Mouse (Mus musculus): ENCODE results near the gene Qpctl. TPM values are rescaled to one million over a fixed set of nuclear protein-coding genes. Genes with fewer than 3 reads are reported as not detected.
A peak's percentile ranks its signal among the peaks of the same experiment; 100 is the strongest.

The Qpctl gene
- total RNA-seq, 2 experiments from 2014 or later, result 14.8 to 16.3 TPM

- Histone ChIP-seq H3K4me3 (peak overlapping the region; percentile 70), H3K27ac (peak overlapping the region; percentile 98)
- DNase-seq (ENCODE audit: extremely low spot score in 1 of 2, low spot score in 2 of 2), result no peak
- TF ChIP-seq CTCF (IDR thresholded peaks at IDR 0.05), result no peak
- intact Hi-C loops (cut with DNase I), result loop anchor here (5.0 kb wide), 1 partner anchor 125 kb away; no protein-coding TSS in a partner anchor
Measured at GRCm38 (mm10) chr7:19177216-19177615, 28.1 kb upstream of the Qpctl start.

- TF ChIP-seq CTCF (IDR thresholded peaks at IDR 0.05), result no peak
- intact Hi-C loops (cut with DNase I), result loop anchor here (5.0 kb wide), 1 partner anchor 126 kb away; no protein-coding TSS in a partner anchor
- no peak for DNase-seq (ENCODE audit: extremely low spot score in 1 of 2, low spot score in 2 of 2)
- Histone ChIP-seq H3K4me3 (peak overlapping the region; percentile 70), H3K27ac (peak overlapping the region; percentile 98)
Measured at GRCm38 (mm10) chr7:19176516-19176947, 27.4 kb upstream of the Qpctl start.

- DNase-seq (ENCODE audit: extremely low spot score in 1 of 2, low spot score in 2 of 2), result peak; percentile 78 to 82
- TF ChIP-seq CTCF (IDR thresholded peaks at IDR 0.05), result no peak
- Histone ChIP-seq H3K27ac (peak within 1 kb of the TSS; percentile 98), H3K4me3 (peak within 1 kb of the TSS; percentile 70)
- intact Hi-C loops (cut with DNase I), result loop anchor here (5.0 kb wide), 1 partner anchor 126 kb away; no protein-coding TSS in a partner anchor
Measured at GRCm38 (mm10) chr7:19175708-19176515, 26.8 kb upstream of the Qpctl start, which contains the start of gene Eml2. TSS of gene Eml2 (plus strand) at chr7:19176421.

GRCm38 (mm10) chr7:19172874-19173273, 23.8 kb upstream of the Qpctl start:
- DNase-seq (ENCODE audit: extremely low spot score in 1 of 2, low spot score in 2 of 2), result peak; percentile 84 to 86
- peak overlapping the region; percentile 39 for H3K4me3 ChIP-seq
- intact Hi-C loops (cut with DNase I), result loop anchor here (1.0 kb wide), 1 partner anchor 16 kb away; no protein-coding TSS in a partner anchor
- TF ChIP-seq CTCF (IDR thresholded peaks at IDR 0.05), result peak; percentile 85
- peak overlapping the region; percentile 56; the same call in 1 of the 2 replicates for H3K27ac ChIP-seq

GRCm38 (mm10) chr7:19171831-19172230, 22.7 kb upstream of the Qpctl start:
- intact Hi-C loops (cut with DNase I), result no loop called here
- TF ChIP-seq CTCF (IDR thresholded peaks at IDR 0.05), result no peak
- peak overlapping the region; percentile 56 for H3K27ac ChIP-seq
- DNase-seq (ENCODE audit: extremely low spot score in 1 of 2, low spot score in 2 of 2), result no peak
- H3K4me3 ChIP-seq, result no peak overlapping the region

GRCm38 (mm10) chr7:19170142-19170541, 21.1 kb upstream of the Qpctl start:
- no peak for TF ChIP-seq CTCF (IDR thresholded peaks at IDR 0.05)
- DNase-seq (ENCODE audit: extremely low spot score in 1 of 2, low spot score in 2 of 2), result no peak
- intact Hi-C loops (cut with DNase I), result no loop called here
- Histone ChIP-seq H3K27ac (peak overlapping the region; percentile 54), H3K4me3 (no peak overlapping the region)

GRCm38 (mm10) chr7:19169506-19169905, 20.4 kb upstream of the Qpctl start:
- intact Hi-C loops (cut with DNase I), result no loop called here
- no peak for DNase-seq (ENCODE audit: extremely low spot score in 1 of 2, low spot score in 2 of 2)
- Histone ChIP-seq H3K4me3 (no peak overlapping the region), H3K27ac (peak overlapping the region; percentile 54; the same call in 1 of the 2 replicates)
- no peak for TF ChIP-seq CTCF (IDR thresholded peaks at IDR 0.05)

- DNase-seq (ENCODE audit: extremely low spot score in 1 of 2, low spot score in 2 of 2), result no peak
- H3K27ac ChIP-seq, result no peak overlapping the region
- H3K4me3 ChIP-seq, result no peak overlapping the region
- intact Hi-C loops (cut with DNase I), result no loop called here
- no peak; the same call in 1 of the 2 replicates for TF ChIP-seq CTCF (IDR thresholded peaks at IDR 0.05)
Measured at GRCm38 (mm10) chr7:19166990-19167389, 17.9 kb upstream of the Qpctl start.

- intact Hi-C loops (cut with DNase I), result no loop called here
- Histone ChIP-seq H3K4me3 (no peak within 1 kb of the TSS), H3K27ac (no peak within 1 kb of the TSS)
- no peak for TF ChIP-seq CTCF (IDR thresholded peaks at IDR 0.05)
- no peak for DNase-seq (ENCODE audit: extremely low spot score in 1 of 2, low spot score in 2 of 2)
Measured at GRCm38 (mm10) chr7:19165656-19166423, 16.7 kb upstream of the Qpctl start, which contains the start of gene Gipr. TSS of gene Gipr (minus strand) at chr7:19166127.

- no peak for DNase-seq (ENCODE audit: extremely low spot score in 1 of 2, low spot score in 2 of 2)
- Histone ChIP-seq H3K4me3 (no peak overlapping the region), H3K27ac (no peak overlapping the region)
- intact Hi-C loops (cut with DNase I), result no loop called here
- no peak for TF ChIP-seq CTCF (IDR thresholded peaks at IDR 0.05)
Measured at GRCm38 (mm10) chr7:19164978-19165377, 15.9 kb upstream of the Qpctl start.

- no peak for TF ChIP-seq CTCF (IDR thresholded peaks at IDR 0.05)
- no peak for DNase-seq (ENCODE audit: extremely low spot score in 1 of 2, low spot score in 2 of 2)
- intact Hi-C loops (cut with DNase I), result no loop called here
- Histone ChIP-seq H3K27ac (no peak overlapping the region), H3K4me3 (no peak overlapping the region)
Measured at GRCm38 (mm10) chr7:19164189-19164588, 15.1 kb upstream of the Qpctl start.

GRCm38 (mm10) chr7:19163752-19164151, 14.7 kb upstream of the Qpctl start:
- Histone ChIP-seq H3K27ac (no peak overlapping the region), H3K4me3 (no peak overlapping the region)
- intact Hi-C loops (cut with DNase I), result no loop called here
- TF ChIP-seq CTCF (IDR thresholded peaks at IDR 0.05), result no peak
- no peak for DNase-seq (ENCODE audit: extremely low spot score in 1 of 2, low spot score in 2 of 2)

Data from left cerebral cortex, adult 2 months (tissue).